Mouse (Mus musculus): ENCODE results near the gene Faf2.

GRCm38 (mm10) chr13:54675895-54676590, 54.5 kb downstream of the Faf2 start:
- TF ChIP-seq CTCF (IDR thresholded peaks at IDR 0.05; ENCODE audit: borderline replicate concordance, extremely low read depth, insufficient read depth, insufficient read length), result no peak
- no peak for TF ChIP-seq POLR2A (IDR thresholded peaks at IDR 0.05; ENCODE audit: borderline replicate concordance, extremely low read depth, insufficient read depth, insufficient read length, poor library complexity, severe bottlenecking)

Data from brain, embryonic 14.5 days (tissue).